Mouse (Mus musculus): ENCODE data around the gene Neil1. TPM values are rescaled to one million over a fixed set of nuclear protein-coding genes. Genes with fewer than 3 reads are reported as not detected.

Neil1 gene
- 1 to 10 TPM; 4.8 to 7.3 TPM for total RNA-seq (2021)
- long read RNA-seq, experiment 1, transcript Neil1-203 (10 exons, 1,693 nt) = major isoform, 8 of 20 reads
- long read RNA-seq, experiment 1, partial matches to known transcripts = 3 of 20 reads
- long read RNA-seq, experiment 1, other reads (novel, unspliced or antisense) = 8 of 20 reads
- long read RNA-seq, experiment 2, transcript Neil1-203 (10 exons, 1,693 nt) = major isoform, 7 of 12 reads
- long read RNA-seq, experiment 2, partial matches to known transcripts = 0 of 12 reads
- long read RNA-seq, experiment 2, other reads (novel, unspliced or antisense) = 5 of 12 reads

DNA sequence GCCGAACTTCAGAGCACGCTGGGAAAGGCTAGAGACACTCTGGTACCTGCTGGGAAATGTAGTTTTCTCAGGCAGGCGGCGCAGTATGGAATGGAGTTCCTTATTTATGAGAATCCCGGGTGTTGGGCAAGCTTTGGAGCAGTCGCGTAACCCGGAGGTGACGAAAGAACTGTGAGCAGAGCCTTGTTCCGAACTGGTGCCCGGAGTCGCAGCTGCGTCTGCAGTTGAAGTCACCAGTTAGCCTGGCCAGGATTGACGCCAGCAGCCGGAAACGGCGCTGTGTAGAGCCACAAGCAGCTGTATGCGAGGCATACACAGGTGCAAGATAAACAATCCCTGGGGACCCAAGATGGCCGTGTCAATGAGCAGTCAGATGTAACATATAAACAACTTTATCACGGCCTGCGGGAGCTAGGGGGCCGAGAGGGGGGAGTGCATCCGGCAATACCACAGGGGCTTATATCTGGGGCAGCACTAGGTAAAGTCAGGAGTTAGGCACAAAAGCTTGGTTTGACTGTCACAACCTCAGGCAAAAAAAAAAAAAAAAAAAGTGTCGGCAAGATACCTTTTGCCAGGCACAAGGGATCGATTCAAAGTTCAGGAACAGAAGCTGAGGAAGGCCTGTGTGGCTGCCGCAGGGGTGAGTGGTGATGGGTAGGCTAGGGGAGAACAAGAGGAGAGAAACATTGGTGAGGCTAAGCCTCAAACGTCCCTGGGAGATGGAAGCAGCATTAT is at the start of gene Neil1:
TSS of gene Neil1 (minus strand) at position 162 of the 735 bp plus-strand sequence.
- H3K27ac ChIP-seq = peak within 1 kb of the TSS; percentile 91
- intact Hi-C loops (cut with DNase I) = no loop called here
- TF ChIP-seq CTCF (IDR thresholded peaks at IDR 0.05) = peak; percentile 27; the same call in 1 of the 2 replicates
- DNase-seq = peak; percentile 91
- H3K4me3 ChIP-seq = peak within 1 kb of the TSS; percentile 78

DNA sequence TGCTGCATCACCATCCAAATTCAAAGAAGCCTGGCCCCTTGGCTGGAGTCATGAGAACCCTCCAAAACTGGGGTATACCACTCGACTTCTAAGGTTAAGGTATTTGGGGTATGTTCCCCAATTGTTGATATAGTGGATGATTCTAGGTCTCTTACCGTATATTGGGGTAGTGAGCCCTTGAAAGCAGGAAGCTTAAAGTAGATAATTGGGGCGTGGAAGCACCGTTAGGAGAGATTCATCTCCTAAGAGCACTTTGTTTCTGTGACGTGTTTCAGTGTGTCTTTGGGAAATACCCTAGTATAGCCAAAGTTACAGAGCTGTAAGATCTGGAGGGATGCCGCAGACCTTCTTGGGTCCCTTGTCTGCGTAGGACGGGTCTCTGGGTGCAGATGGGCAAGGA is 49.3 kb upstream of the Neil1 start:
- no peak overlapping the region for H3K4me3 ChIP-seq
- intact Hi-C loops (cut with DNase I) = no loop called here
- DNase-seq = no peak
- no peak overlapping the region for H3K27ac ChIP-seq
- no peak for TF ChIP-seq CTCF (IDR thresholded peaks at IDR 0.05)

DNA sequence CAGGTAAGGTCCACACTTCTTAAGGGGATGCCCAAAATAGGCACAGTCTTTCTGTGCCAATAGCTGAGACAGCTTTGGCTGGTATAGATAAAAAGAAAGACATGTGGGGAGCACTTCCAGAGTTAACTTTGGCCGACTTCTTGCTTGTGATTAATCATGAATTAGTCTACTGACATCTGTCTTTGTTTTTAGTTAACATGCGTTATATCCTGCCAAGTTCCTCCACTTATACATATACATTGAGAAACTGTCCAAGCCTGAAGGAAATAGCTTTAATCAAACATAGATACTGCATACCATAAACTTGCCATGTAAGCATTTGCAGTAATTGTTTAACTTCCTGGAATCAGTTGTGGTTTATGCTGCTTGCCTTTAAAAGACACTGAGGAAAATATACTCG is 48.6 kb upstream of the Neil1 start:
- intact Hi-C loops (cut with DNase I) = no loop called here
- DNase-seq = no peak
- Histone ChIP-seq H3K4me3 (no peak overlapping the region), H3K27ac (no peak overlapping the region)
- TF ChIP-seq CTCF (IDR thresholded peaks at IDR 0.05) = no peak

DNA sequence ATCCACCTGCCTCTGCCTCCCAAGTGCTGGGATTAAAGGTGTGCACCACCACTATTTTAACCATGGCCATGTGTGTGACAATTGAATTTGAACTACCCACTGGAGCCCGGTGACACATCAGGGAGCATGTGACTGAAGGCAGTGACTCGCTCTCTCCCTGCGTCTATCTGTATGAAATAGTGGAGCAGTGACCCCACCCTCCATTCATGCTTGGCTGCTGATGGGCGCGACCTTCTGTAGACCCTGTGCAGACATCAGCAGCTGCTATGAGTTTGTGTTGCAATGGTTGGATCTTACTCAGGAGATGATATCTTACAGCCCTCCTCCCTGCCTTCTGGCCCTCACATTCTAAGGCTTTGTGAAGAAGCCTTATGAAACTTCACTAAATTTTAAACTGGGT is 20.3 kb upstream of the Neil1 start:
- intact Hi-C loops (cut with DNase I) = no loop called here
- no peak for DNase-seq
- no peak for TF ChIP-seq CTCF (IDR thresholded peaks at IDR 0.05)
- Histone ChIP-seq H3K4me3 (no peak overlapping the region), H3K27ac (no peak overlapping the region)

DNA sequence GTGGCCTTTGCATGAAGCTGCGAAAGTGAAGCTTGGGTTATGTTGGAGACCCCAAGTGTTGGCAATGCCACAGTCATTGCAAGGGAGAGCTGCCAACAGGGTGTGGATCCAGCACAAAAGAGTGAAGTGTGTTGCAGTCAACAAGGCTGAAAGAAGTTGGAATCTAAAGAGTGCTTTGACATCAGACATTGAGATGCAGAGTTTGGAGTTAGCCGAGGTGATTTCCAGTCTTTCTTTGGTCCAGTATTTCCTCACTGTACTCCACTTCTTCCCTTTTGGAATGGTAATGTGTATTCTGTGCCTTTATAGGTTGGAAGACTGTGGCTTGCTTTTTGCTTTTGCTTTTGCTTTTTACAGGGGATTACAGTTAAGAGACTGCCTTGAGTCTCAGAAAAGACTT is 18.1 kb upstream of the Neil1 start:
- no peak for TF ChIP-seq CTCF (IDR thresholded peaks at IDR 0.05)
- no peak for DNase-seq
- Histone ChIP-seq H3K4me3 (no peak overlapping the region), H3K27ac (no peak overlapping the region)
- intact Hi-C loops (cut with DNase I) = no loop called here

DNA sequence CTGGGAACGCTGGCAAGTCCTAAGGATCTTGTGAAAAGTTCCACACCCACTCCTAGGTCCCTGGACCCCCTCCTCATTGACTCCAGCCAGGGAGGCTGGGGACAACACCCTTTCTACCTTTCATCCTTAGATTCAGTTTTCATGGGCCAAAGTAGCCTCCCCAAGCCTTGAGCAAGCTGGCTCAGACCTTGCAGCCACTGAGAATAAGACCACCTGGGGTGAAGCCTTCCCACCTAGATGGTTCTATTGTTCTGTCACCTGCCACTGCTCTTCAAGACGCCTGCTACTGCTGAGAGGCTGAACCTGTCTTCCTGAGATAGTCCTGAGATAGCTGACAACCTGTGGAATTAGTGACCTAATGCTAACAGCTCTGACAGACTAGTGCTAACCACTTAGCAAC is 15.0 kb upstream of the Neil1 start:
- Histone ChIP-seq H3K4me3 (no peak overlapping the region), H3K27ac (no peak overlapping the region)
- no peak for DNase-seq
- TF ChIP-seq CTCF (IDR thresholded peaks at IDR 0.05) = no peak
- intact Hi-C loops (cut with DNase I) = no loop called here

DNA sequence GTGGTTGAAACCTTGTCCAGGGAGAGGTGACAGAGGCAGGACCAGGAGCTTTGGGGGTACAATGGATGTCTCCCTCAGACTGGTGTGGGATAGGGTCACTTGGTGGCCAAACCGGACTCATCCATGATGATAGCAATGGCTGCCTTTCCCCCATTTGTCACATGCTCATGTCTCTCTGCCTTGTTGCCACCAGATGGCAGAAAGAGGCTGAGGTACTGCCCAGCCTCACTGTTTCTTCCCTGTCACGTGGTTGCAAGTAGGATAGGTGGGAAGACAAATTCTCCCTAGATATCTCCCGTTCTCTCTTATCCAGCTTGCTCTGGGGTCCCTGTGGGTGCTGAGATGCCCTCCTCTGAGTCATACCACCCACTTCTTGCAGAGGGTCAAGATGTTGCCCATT is 14.4 kb upstream of the Neil1 start:
- no peak for DNase-seq
- TF ChIP-seq CTCF (IDR thresholded peaks at IDR 0.05) = peak; percentile 36; the same call in 1 of the 2 replicates
- Histone ChIP-seq H3K27ac (no peak overlapping the region), H3K4me3 (no peak overlapping the region)
- intact Hi-C loops (cut with DNase I) = no loop called here

DNA sequence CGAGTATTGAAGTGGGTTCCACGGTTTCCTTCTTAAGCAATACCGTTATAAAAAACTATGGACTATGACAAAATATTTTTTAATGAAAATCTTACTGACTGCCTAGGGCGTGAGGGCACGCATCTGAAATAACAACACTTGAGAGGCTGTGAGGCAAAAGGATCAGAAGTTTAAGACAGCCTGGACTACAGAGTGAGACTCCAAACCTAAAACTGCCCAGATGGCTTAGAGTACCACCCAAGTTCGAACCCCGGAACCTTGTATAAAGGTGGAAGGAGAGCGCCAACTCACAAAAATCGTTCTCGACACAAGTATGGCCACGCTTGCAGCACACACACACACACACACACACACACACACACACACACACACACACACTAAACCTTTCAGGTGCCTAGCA is 10.4 kb upstream of the Neil1 start:
- Histone ChIP-seq H3K4me3 (peak overlapping the region; percentile 91), H3K27ac (peak overlapping the region; percentile 86)
- TF ChIP-seq CTCF (IDR thresholded peaks at IDR 0.05) = no peak
- intact Hi-C loops (cut with DNase I) = no loop called here
- no peak for DNase-seq

DNA sequence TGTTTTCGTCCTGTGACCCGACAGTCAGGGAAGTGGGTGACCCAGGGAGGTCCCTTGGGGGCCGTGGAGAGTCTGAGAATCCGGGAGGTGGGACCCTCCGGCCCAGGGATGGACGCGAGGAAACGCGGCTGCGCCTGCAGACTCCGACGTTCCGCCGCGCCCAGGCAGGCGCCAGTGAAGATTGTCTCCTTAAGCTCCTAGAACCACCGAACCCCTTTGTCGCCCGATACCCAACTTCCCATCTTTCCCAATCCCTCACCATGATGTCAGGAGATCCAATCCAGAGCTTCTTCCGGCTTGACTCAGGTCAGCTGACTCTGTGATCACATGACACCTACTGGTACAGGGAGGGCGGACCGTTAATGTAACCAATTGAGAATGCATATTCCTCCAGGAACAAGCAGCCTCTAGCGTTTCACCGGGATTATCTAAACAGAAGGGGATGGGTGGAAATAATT is 9.9 kb upstream of the Neil1 start, which contains the start of gene Commd4:
TSS of gene Commd4 (minus strand) at position 319 of the 458 bp plus-strand sequence.
- peak; percentile 93 for DNase-seq
- TF ChIP-seq CTCF (IDR thresholded peaks at IDR 0.05) = no peak
- intact Hi-C loops (cut with DNase I) = no loop called here

DNA sequence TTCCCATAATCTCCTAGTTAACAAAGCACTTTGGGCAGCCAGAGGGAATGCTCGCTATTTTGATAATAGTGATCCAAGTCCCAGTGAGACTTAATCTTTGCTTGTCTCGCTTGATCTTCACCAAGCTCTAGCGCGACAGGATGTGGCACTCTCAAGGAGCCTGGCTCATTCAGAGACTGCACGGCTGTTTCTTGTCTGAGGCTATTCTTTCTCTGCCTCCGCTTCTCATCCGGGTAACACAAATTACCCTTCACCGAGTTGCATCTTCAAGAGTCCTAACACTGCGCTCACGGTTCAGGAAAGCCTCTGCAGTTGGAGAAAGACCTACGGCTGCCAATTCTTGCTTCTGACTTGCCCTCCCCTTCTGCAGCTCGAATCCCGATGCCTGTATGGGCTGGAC is 9.4 kb upstream of the Neil1 start:
- intact Hi-C loops (cut with DNase I) = no loop called here
- DNase-seq = no peak
- peak overlapping the region; percentile 91 for H3K4me3 ChIP-seq
- peak overlapping the region; percentile 86 for H3K27ac ChIP-seq
- no peak for TF ChIP-seq CTCF (IDR thresholded peaks at IDR 0.05)

More for the DNA sequence above, 9.9 kb upstream of the Neil1 start, which contains the start of gene Commd4:
- Histone ChIP-seq H3K4me3 (peak within 1 kb of the TSS; percentile 91), H3K27ac (peak within 1 kb of the TSS; percentile 86)

DNA sequence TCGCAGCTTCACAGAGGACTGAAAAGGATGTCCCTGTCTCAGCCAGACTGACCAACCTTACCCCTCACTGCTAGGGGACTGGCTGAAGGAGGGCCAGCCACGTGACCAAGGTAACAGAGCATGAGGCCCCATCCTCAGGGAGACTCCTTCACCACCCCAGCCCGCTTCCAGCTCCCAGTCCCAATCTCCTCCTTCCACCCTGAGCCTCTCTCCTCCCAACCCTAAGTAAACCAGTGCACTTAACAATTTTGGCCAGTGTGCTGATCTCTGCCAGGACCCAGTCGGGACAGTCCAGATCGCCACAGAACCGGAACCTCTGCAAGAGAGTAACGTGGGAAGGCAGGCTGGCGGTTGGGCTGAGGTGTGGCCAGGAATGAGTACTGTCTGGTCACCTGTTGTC is 8.7 kb upstream of the Neil1 start:
- intact Hi-C loops (cut with DNase I) = no loop called here
- no peak for TF ChIP-seq CTCF (IDR thresholded peaks at IDR 0.05)
- Histone ChIP-seq H3K27ac (no peak overlapping the region), H3K4me3 (no peak overlapping the region)
- no peak for DNase-seq

DNA sequence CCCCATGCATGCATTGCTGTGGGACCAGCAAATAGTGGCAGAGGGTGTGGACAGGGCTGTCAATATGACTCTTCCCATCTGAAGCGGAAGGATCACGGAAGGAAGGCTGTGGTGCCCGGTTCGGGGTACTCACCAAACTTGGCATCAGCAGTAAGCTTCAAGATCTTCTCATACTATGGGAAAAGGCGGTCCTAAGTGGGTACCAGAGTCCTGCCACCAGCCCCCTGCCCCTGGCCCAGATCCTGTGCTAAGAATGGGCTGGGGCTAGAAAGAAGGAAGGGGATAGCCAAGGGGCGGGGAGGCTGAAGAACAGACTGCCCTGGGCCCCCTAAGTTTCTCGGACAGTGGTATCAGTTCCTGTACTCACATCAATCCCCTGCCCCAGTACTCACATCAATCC is 8.3 kb upstream of the Neil1 start:
- H3K27ac ChIP-seq = no peak overlapping the region

DNA sequence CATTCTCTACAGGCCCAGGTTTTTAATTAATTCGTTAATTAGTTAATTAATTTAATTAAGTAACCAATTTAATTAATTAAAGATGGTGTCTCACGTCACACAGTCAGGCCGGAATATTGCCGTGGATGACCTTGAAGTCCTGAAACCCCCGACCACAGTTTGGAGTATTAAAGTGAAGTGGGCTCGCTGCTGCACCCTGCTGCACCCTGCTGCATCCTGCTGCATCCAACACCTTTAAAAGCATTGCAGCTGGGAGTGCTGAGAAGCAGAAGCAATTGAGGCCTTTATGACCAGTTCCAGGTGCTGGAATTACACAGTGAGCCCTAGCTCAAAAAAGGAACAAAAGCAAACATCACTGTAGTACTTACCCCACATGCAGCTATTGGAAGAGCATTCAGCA is 4.2 kb upstream of the Neil1 start:
- intact Hi-C loops (cut with DNase I) = no loop called here
- no peak overlapping the region for H3K4me3 ChIP-seq
- no peak for DNase-seq
- no peak for TF ChIP-seq CTCF (IDR thresholded peaks at IDR 0.05)
- no peak overlapping the region for H3K27ac ChIP-seq

More for the DNA sequence above, 8.3 kb upstream of the Neil1 start:
- no peak overlapping the region for H3K4me3 ChIP-seq
- intact Hi-C loops (cut with DNase I) = no loop called here
- no peak for DNase-seq
- TF ChIP-seq CTCF (IDR thresholded peaks at IDR 0.05) = no peak

Measured in gastrocnemius, adult 2 months (tissue).